Mouse (Mus musculus): ENCODE measurements around the gene Timm29. TPM values are rescaled to one million over a fixed set of nuclear protein-coding genes. Genes with fewer than 3 reads are reported as not detected.

Timm29 gene
- total RNA-seq, 1 experiment from 2014 or later: 52.2 TPM

DNA sequence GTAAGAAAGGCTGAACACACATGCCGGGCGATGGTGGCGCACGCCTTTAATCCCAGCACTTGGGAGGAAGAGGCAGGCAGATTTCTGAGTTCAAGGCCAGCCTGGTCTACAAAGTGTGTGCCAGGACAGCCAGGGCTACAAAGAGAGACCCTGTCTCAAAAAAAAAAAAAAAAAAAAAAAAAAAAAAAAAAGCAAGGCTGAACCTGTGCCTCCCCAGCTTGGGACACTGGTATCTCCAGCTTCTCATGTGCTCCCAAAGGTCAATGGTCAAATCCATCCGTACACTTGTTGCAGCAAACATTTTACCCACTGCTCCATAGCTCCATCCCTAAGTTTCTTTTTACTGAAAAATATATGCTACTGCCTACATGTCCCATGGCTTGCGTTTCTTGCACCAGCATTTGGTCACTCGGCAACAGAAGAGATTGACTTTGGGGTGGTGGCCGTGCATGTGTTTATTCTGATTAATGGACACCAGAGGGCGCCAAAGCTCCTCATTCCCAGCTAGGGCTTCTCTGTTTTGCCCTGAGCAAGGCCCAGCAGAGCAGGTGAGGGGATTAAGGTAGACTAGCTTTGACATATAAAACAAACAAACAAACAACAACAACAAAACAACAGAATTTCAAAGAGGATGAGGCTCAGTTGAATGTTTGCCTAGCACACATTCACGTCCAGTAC is 9.3 kb downstream of the Timm29 start:
- ATAC-seq (replicated peaks in 1 of 2; ENCODE audit: insufficient read depth in 1 of 2, low FRiP score in 2 of 2, low TSS enrichment in 1 of 2, low read depth in 1 of 2, poor library complexity in 2 of 2, severe bottlenecking in 2 of 2): peak; percentile 85 to 87

DNA sequence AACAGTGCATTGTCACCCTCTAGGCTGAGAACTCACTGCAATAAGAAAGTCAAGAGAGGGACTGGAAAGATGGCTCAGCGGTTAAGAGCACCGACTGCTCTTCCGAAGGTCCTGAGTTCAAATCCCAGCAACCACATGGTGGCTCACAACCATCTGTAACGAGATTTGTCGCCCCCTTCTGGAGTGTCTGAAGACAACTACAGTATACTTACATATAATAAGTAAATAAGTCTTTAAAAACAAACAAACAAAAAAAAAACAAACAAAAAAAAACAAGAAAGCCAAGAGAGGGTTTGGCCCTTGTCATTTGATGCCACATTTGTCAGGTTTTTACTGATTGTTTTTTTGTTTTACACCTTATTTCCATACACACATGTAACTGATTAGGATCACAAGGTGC is 11.6 kb downstream of the Timm29 start:
- no peak for ATAC-seq (replicated peaks in 1 of 2; ENCODE audit: insufficient read depth in 1 of 2, low FRiP score in 2 of 2, low TSS enrichment in 1 of 2, low read depth in 1 of 2, poor library complexity in 2 of 2, severe bottlenecking in 2 of 2)

DNA sequence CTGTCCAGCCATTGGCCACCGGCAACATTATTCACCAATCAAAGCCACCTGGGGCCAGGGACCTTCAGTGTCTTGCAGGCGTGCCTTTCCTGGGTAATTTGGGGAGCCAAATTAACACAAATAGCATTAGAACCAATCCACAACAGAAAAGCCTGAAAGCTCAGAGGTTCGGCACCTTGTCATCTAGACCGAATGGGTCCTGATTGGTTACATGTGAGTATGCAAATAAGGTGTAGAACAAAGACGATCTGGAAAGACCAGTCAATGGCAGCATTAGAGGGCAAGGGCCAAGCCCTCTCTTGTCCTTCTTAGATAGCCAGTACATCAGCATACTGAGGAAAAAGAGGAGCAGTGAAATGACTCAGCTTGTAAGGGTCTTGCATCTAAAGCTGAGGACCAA is 13.3 kb downstream of the Timm29 start:
- no peak for ATAC-seq (replicated peaks in 1 of 2; ENCODE audit: insufficient read depth in 1 of 2, low FRiP score in 2 of 2, low TSS enrichment in 1 of 2, low read depth in 1 of 2, poor library complexity in 2 of 2, severe bottlenecking in 2 of 2)

DNA sequence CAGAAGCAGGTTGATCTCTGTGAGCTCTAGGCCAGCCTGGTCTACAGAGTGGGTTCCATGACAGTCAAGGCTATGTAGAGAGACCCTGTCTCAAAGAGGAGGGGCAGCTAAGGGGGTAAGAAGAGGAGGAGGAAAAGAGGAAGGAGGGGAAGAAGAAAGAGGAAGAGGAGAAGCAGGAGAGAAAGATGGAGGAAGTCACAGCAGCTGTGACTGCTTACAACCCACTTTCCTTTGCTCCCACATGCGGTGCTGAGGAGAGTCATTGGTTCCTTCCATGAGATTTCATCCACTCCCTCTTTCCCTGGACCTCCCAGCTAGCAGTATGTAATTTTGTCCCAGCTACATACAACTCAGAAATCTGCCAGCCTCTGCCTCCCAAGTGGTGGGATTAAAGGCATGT is 14.1 kb downstream of the Timm29 start:
- no peak for ATAC-seq (replicated peaks in 1 of 2; ENCODE audit: insufficient read depth in 1 of 2, low FRiP score in 2 of 2, low TSS enrichment in 1 of 2, low read depth in 1 of 2, poor library complexity in 2 of 2, severe bottlenecking in 2 of 2)

DNA sequence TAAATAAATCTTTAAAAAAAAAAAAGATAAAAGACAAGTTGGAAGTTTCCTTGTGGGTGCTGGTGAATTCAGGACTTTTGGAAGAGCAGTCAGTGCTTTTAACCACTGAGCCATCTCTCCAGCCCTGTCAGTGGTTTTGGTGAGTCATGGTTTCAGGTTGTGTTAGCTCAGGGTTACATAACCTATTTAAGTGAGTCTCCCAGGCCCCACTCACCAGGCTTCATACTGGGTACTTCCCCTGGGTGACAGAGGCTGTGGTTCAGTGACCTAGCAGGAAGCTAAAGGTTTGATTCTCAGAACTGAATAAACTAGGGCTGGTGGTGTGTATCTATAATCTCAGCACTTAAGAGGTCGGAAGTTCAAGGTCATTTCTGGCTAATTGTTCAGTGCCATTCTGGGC is 17.3 kb downstream of the Timm29 start:
- ATAC-seq (replicated peaks in 1 of 2; ENCODE audit: insufficient read depth in 1 of 2, low FRiP score in 2 of 2, low TSS enrichment in 1 of 2, low read depth in 1 of 2, poor library complexity in 2 of 2, severe bottlenecking in 2 of 2): peak; percentile 97 to 98

DNA sequence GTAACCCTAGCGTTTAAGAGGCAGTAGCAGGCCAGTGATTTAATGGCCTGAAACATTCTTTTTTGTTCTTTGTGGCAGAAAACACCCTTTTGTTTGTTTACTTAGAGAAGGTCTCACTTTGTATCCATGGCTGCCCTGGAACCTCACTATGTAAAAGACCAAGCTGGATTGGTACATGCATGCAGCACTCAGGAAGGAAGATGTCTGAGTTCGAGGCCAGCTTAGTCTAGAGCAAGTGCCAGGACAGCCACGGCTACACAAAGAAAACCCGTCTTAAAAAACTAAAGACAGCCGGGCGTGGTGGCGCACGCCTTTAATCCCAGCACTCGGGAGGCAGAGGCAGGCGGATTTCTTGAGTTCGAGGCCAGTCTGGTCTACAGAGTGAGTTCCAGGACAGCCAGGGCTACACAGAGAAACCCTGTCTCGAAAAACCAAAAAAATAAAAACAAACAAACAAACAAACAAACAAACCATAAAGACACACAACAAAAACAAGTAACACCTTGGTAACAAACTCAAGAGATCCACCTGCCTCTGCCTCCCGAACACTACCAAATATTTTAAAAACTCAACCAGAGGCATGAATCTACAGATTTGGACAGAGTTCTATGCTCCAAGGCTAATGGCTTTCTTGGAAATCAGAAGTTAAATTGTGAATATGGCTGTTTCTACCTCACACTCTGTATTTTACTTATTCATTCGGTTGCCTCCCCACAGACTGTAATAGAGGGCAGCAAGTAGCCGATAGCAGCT is 22.5 kb downstream of the Timm29 start:
- ATAC-seq (replicated peaks in 1 of 2; ENCODE audit: insufficient read depth in 1 of 2, low FRiP score in 2 of 2, low TSS enrichment in 1 of 2, low read depth in 1 of 2, poor library complexity in 2 of 2, severe bottlenecking in 2 of 2): no peak

DNA sequence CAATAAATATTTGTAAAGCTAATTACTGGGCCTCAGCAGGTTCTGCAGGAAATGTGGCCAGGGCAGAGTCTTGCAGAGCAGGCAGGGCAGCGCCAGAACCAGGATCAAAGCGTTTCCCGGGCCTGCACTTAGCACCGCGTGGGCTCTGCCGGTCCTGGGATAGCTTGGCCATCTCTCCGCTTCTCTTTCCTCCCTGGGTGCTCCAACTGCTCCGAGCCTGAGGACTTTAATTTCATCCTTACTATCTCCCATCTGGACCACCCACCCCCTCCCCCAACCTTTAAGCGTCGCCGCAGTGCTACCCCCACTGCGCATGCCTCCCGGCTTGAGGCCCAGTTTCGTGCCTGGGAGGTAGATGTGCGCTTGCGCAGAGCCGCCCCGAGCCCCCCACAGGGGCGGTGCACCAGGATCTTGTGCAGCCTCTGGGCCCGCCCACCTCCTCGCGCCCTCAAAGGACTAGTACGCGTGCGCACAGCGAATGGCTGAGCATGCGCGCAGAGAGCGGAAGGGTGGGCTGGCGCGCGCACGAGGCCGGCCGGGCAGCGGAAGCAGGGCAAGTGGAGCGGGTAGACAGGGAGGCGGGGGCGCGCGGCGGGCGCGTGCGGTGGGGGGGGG is 23.2 kb downstream of the Timm29 start, which contains the start of gene Smarca4:
Gene Smarca4, plus strand, starts transcription at position 553 of the 615 bp plus-strand sequence.
- ATAC-seq (replicated peaks in 1 of 2; ENCODE audit: insufficient read depth in 1 of 2, low FRiP score in 2 of 2, low TSS enrichment in 1 of 2, low read depth in 1 of 2, poor library complexity in 2 of 2, severe bottlenecking in 2 of 2): peak; percentile 89 to 97

DNA sequence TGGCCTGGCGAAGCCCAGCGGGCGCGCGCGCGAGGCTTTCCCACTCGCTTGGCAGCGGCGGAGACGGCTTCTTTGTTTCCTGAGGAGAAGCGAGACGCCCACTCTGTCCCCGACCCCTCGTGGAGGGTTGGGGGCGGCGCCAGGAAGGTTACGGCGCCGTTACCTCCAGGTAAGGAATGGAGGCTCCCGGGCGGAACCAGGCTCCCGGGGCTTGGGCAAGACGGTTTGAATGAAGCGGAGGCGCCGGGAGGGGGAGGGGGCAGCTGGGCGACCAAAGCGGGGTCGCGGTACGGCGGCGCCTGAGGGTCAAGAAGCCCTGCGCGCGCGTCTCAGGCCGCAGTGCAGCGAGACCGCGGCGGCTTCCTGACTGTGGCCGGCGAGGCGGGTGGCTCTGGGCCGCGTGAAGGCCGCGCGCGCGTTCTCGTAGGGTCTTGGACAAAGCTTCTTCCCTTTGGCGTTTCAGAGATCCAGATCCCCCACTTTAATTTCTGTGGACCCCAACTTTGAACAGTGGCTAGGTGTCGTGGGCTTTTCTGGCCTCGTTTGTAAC is 23.8 kb downstream of the Timm29 start:
- peak; percentile 48 to 65 for ATAC-seq (replicated peaks in 1 of 2; ENCODE audit: insufficient read depth in 1 of 2, low FRiP score in 2 of 2, low TSS enrichment in 1 of 2, low read depth in 1 of 2, poor library complexity in 2 of 2, severe bottlenecking in 2 of 2)

DNA sequence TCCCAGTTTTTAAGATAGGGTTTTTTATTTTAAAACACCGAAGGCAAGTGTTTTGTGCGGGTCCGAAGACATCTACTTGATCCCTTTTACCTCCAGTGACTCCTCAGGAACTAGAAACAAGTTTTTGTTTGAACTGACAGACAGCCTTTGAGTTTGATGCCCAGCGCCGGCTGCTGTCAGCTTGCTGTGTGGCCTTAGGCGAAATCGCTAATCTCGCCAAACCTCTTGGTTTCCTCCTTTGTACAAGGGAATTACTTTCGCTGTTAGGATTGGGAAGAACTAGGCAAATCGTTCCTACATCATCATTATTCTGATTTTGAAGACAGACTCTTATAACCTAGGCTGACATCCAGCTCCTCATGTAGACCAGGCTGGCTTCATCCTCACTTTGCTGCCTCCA is 24.5 kb downstream of the Timm29 start:
- no peak for ATAC-seq (replicated peaks in 1 of 2; ENCODE audit: insufficient read depth in 1 of 2, low FRiP score in 2 of 2, low TSS enrichment in 1 of 2, low read depth in 1 of 2, poor library complexity in 2 of 2, severe bottlenecking in 2 of 2)

DNA sequence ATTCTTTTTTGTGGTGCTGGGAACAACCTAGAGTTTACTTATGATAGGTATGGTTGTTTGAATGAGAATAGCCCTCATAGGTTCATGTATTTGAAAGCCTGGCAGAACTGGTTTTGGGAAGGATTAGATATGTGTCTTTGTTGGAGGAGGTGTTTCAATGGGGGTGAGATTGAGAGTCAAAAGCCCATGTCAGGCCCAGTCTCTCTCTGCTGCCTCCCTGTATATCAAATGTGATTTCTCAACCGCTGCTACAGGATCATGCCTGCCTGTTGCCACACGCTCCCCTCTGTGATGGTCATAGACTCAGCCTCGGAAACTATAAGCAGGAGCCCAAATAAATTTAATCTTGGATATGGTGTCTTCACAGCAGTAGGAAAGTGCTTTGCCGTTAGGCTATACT is 27.7 kb downstream of the Timm29 start:
- no peak for ATAC-seq (replicated peaks in 1 of 2; ENCODE audit: insufficient read depth in 1 of 2, low FRiP score in 2 of 2, low TSS enrichment in 1 of 2, low read depth in 1 of 2, poor library complexity in 2 of 2, severe bottlenecking in 2 of 2)

DNA sequence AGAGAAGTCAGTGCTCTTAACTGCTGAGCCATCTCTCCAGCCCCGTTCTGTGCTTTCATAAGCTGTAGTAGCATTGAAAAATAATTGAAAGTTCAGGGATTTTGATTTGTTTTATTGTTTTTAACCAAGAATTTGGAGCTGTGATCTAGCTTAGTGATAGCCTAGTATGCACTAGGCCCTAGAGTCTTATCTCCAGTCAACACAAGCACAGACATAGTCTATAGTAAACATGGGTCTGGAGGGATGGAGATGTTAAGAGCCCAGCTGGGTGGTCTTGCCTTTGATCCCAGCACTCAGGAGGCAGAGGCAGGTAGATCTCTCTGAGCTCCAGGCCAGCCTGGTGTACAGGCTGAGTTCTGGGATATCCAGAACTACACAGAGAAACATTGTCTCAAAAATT is 30.2 kb downstream of the Timm29 start:
- no peak for ATAC-seq (replicated peaks in 1 of 2; ENCODE audit: insufficient read depth in 1 of 2, low FRiP score in 2 of 2, low TSS enrichment in 1 of 2, low read depth in 1 of 2, poor library complexity in 2 of 2, severe bottlenecking in 2 of 2)

DNA sequence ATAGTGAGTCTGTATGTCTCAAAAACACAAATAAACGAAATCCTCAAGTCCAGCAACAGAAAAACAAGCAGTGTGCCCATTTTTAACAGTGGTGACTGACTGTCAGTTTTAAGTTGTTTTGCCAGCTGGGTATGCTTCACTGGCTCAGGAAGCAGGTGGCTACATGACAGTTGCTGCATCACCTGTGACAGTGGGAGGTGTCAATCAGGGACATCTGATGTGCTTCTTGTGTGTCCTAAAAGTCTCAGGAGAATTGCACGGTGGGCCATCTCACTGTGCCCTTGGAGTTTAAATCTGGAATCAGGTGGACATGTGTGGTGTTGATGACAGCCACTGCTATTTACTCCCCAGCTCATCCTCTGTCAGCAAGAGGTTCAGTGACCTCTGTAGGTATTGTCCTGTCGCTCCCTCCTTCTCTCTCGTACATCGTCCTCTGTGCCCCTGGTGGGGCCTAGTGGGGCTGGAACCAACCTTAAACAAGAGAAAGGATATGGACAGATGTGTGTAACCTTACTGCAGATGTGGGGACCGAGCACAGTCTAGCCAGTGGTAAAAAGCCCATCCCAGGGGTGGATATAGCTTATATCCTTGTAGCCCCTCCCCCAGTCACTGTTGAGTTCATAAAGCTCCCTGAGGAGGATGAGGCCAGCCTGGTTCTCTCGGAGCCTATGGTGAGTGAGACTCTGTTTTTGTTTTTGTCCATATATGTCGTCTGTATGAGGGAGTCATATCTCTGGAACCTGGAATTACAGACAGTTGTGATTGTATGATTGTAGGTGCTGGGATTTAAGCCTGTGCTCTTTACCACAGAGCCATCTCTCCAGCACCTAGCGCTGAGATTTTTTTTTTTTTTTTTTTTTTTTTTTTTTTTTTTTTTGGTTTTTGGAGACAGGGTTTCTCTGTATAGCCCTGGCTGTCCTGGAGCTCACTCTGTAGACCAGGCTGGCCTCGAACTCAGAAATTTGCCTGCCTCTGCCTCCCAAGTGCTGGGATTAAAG is 33.1 kb downstream of the Timm29 start:
- ATAC-seq (replicated peaks in 1 of 2; ENCODE audit: insufficient read depth in 1 of 2, low FRiP score in 2 of 2, low TSS enrichment in 1 of 2, low read depth in 1 of 2, poor library complexity in 2 of 2, severe bottlenecking in 2 of 2): no peak

DNA sequence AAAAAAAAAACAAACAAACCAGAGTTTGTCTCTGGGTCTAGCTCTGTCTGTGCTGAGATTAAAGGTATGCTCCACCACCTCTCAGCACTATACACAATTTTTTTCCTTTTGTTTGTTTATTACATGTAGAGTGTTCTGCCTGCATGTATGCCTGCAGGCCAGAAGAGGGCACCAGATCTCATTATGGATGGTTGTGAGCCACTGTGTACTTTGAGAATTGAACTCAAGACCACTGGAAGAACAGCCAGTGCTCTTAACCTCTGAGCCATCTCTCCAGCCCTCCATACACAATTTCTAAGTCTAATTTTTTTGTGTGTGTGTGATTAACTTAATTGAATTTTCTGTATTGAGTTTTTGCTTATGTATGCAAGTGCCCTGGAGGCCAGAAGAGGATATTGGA is 34.0 kb downstream of the Timm29 start:
- ATAC-seq (replicated peaks in 1 of 2; ENCODE audit: insufficient read depth in 1 of 2, low FRiP score in 2 of 2, low TSS enrichment in 1 of 2, low read depth in 1 of 2, poor library complexity in 2 of 2, severe bottlenecking in 2 of 2): no peak

DNA sequence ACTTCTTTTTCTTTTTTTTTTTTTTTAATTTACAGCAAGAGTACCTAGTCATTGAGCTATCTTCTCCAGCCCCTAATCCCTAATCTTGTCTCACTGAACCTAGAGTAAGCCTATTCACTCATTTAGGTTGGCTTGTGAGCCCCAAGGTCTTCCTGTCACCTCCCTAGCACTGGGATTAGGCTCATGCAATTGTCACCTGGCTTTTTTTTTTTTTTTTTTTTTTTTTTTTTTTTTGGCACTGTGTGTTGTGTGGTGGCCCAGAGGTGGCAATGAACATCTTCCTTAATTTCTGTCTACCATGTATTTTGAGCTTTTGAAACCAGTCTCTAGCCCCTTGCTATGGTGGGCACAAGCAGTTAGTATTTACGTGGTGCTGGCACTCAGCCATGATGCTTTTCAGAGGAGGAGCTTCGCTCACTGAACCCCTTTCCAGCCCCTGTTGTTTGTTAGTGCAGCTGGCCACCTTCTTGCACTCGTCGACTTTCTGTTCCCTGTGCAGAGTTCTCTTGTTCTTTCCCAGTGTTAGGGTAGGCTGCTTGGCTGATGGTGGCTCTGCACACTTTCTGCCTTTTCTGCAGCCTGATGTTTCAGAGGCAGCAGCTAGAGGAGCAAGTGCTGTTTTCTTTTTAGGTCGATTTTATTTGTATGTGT is 34.7 kb downstream of the Timm29 start:
- no peak for ATAC-seq (replicated peaks in 1 of 2; ENCODE audit: insufficient read depth in 1 of 2, low FRiP score in 2 of 2, low TSS enrichment in 1 of 2, low read depth in 1 of 2, poor library complexity in 2 of 2, severe bottlenecking in 2 of 2)

DNA sequence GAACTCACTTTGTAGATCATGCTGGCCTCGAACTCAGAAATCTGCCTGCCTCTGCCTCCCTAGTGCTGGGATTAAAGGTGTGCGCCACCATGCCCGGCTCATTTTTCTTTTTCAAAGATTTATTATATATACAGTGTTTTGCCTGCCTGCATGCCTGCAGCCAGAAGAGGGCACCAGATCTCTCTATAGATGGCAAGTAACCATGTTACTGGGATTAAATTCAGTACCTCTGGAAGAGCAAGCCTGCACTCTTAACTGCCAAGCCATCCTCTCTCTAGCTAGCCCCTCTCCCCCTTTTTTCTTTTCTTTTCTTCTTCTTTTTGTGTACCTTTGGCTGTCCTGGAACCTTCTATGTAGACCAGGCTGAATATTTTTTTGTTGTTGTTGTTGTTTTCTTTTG is 38.2 kb downstream of the Timm29 start:
- ATAC-seq (replicated peaks in 1 of 2; ENCODE audit: insufficient read depth in 1 of 2, low FRiP score in 2 of 2, low TSS enrichment in 1 of 2, low read depth in 1 of 2, poor library complexity in 2 of 2, severe bottlenecking in 2 of 2): peak in 1 of 2 experiments; percentile 49; a peak in 3 of 4 replicates

DNA sequence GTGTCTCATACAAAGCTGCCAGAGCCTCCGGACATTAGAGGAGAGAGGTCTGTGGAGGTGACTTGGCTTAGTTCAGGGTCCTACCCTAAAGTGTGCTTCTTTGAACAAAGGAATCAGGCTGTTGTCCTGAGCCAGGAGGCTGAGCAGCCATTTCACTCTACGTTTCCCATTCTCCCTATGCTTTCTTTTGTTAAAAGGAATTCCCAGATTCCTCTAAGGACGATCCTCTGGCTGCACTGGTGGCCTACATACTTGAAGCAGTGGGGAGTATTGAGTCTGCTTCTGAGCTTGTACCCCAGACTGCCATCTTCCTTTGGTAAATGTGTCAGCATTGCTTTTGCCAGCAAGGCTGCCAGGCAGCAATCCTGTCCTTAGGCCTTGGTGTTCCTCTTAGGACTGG is 40.6 kb downstream of the Timm29 start:
- no peak for ATAC-seq (replicated peaks in 1 of 2; ENCODE audit: insufficient read depth in 1 of 2, low FRiP score in 2 of 2, low TSS enrichment in 1 of 2, low read depth in 1 of 2, poor library complexity in 2 of 2, severe bottlenecking in 2 of 2)

DNA sequence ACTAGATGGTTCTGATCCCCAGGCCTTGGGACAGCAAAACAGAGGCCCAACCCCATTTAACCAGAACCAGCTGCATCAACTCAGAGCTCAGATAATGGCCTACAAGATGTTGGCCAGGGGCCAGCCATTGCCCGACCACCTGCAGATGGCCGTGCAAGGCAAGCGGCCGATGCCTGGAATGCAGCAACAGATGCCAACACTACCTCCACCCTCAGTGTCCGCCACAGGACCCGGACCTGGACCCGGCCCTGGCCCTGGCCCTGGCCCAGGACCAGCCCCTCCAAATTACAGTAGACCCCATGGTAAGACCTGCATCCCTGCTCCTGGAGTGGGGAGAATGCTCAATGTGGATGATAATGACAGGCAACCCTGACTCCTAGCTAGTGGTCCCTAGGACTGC is 43.1 kb downstream of the Timm29 start:
- ATAC-seq (replicated peaks in 1 of 2; ENCODE audit: insufficient read depth in 1 of 2, low FRiP score in 2 of 2, low TSS enrichment in 1 of 2, low read depth in 1 of 2, poor library complexity in 2 of 2, severe bottlenecking in 2 of 2): no peak

Data from hematopoietic stem cell, adult 5-6 weeks (primary cell).